Mouse (Mus musculus) kidney, adult 2 months (tissue): Measurements from ENCODE around the gene Gpc4. TPM values are rescaled to one million over a fixed set of nuclear protein-coding genes. Genes with fewer than 3 reads are reported as not detected.
A peak's percentile ranks its signal among the peaks of the same experiment; 100 is the strongest.

Experiments
- DNase-seq: peaks from one replicate; pipeline ENCODE4 v3.0.0; 2021
- H3K27ac ChIP-seq: fragments of 200-500 bp; 2 replicates; pipeline ENCODE4 v1.5.1; 2012; ENCODE audit warnings: low read depth, low read length, control low read depth, inconsistent platforms; ENCODE audit not compliant: insufficient read depth
- H3K27me3 ChIP-seq: fragments of 200-500 bp; replicated peaks from 2 replicates; pipeline ENCODE4 v1.6.1; 2012; ENCODE audit warnings: mild to moderate bottlenecking, moderate library complexity, low read length, inconsistent platforms; ENCODE audit not compliant: control insufficient read depth, insufficient read depth
- H3K36me3 ChIP-seq: fragments of 200-500 bp; 2 replicates; pipeline ENCODE4 v1.6.1; 2012; ENCODE audit warnings: mild to moderate bottlenecking, moderate library complexity, low read length, inconsistent platforms; ENCODE audit not compliant: control insufficient read depth, insufficient read depth
- H3K4me1 ChIP-seq: fragments of 200-500 bp; 2 replicates; pipeline ENCODE4 v1.6.1; 2011; ENCODE audit warnings: low read length; ENCODE audit not compliant: control insufficient read depth, insufficient read depth
- H3K4me3 ChIP-seq: fragments of 200-500 bp; 2 replicates; pipeline ENCODE4 v1.5.1; 2011; ENCODE audit warnings: mild to moderate bottlenecking, low read depth, low read length, control low read depth; ENCODE audit not compliant: insufficient read depth
- CTCF ChIP-seq: fragments of 200-500 bp; conservative IDR thresholded peaks from 2 replicates; pipeline ENCODE4 v1.5.1; 2011; ENCODE audit warnings: low read depth, mild to moderate bottlenecking, control low read depth, low read length, moderate library complexity, mixed read lengths; ENCODE audit not compliant: insufficient read depth, insufficient read length
- POLR2A ChIP-seq: fragments of 200-500 bp; IDR thresholded peaks from one replicate; pipeline ENCODE4 v1.6.1; 2011; ENCODE audit warnings: low read depth, low read length, control low read depth
- WGBS: fragments of 180-500 bp; shearing (Covaris S2); methylation state at CpG from one replicate; pipeline ENCODE4 v1.1.7; 2018; 5-methylcytosine and 5-hydroxymethylcytosine counted together
- polyA plus RNA-seq: library from polyadenylated mRNA; depleted of rRNA; stranded (reverse); fragments of >200 nt; gene quantifications from 2 replicates; pipeline ENCODE4 v1.2.3, GENCODE M21; 2012

The Gpc4 gene
- polyA plus RNA-seq, 1 experiment: 98.0 TPM

DNA sequence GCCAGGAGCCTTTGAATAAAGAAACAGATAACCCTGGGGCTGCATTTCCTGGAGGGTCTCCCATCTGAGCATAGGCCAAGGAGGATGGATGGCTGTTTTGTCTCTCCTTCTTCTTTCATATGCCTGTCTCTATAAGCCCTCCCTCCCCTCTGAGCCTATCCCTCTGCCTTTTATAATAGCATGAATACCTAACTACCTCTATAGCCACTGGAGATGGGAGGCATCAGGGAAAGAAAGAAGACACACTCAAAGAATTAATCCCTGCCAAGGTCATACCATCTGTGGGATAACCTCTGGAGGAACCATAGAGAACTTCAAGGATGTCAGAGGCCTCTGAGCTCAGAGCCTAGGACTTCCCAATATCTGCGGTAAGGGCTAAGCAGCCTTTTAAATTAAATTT, 35.4 kb downstream of the Gpc4 start:
- H3K4me1 ChIP-seq: peaks cover 13% of the 10 kb centered on the region

DNA sequence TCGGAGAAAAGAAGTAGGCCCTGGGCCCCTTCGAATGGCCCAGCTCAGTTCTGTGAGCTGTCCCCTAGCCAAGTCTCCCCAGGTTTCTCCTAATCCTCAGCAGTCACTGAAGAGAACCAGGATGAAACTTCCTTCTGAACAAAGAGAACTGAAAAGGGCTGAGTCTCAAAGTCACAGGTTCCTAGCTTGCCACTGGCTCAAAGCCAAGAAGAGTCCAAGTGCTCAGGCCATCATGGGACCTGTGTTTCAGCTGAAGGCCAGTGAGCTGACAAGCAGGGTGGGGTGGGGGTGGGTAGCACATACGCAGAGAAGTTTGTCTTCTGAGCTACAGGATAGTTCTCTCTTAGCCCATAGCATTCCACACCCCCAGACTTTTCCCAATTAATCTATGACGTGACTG, 36.3 kb downstream of the Gpc4 start:
- Histone ChIP-seq H3K36me3 (no peaks in the 10 kb centered on the region), H3K27ac (peak overlapping the region; percentile 35; the same call in 1 of the 2 replicates), H3K27me3 (no peaks in the 10 kb centered on the region), H3K4me1 (peaks cover 13% of the 10 kb centered on the region), H3K4me3 (no peak overlapping the region)
- 28% methylated on average over 4 of the region's 4 CpGs for WGBS
- peak; percentile 75 for DNase-seq
- no peak for TF ChIP-seq POLR2A

More for the DNA sequence above, 35.4 kb downstream of the Gpc4 start:
- no peak overlapping the region for H3K27ac ChIP-seq
- no peak overlapping the region for H3K4me3 ChIP-seq
- 85% methylated on average over 1 of the region's 1 CpGs for WGBS
- H3K36me3 ChIP-seq: no peaks in the 10 kb centered on the region
- H3K27me3 ChIP-seq: no peaks in the 10 kb centered on the region
- TF ChIP-seq POLR2A (no peak), CTCF (no peak)
- no peak for DNase-seq

DNA sequence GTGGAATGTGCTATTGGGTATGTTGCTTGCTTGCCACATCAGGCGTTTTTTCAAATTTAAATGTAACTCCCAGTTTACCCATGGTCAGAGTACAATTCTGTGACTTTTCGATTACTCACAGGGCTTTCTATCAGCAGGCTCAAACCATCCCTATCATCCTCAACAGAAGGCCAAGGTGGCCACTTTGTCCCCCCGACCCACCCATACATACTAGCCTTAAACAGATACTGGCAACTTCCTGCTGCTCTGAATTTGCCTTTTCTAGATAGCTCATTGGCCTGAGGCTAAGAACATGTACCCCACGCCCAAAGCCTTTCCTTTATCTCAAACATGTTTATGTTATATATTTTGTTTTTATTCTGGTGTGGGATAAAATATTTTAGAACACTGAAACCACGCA, 51.4 kb downstream of the Gpc4 start:
- H3K27me3 ChIP-seq: no peaks in the 10 kb centered on the region
- H3K36me3 ChIP-seq: no peaks in the 10 kb centered on the region
- 89% methylated on average over 5 of the region's 5 CpGs for WGBS
- no peak overlapping the region for H3K4me3 ChIP-seq
- no peak for DNase-seq
- no peak overlapping the region for H3K27ac ChIP-seq
- TF ChIP-seq CTCF (no peak), POLR2A (no peak)
- H3K4me1 ChIP-seq: peaks cover 11% of the 10 kb centered on the region

DNA sequence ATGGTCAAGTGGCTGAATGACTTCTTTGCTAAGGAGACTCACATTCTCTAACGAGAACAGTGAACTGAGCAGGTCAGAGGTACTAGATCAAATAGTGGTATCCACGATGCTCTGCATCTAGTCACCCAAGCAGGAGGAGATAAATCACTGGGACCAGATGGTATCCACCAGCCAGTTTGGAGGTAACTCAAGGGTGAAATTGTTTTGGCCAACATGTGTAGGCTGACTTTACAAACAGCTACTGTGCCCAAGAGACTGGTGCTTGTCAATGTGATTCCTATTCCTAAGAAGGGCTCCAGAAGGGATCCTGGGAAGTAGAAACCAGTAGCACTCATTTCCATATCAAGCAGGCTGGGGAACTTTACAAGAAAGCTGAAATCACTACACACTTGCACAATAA, 55.4 kb downstream of the Gpc4 start:
- no peaks in the 10 kb centered on the region for H3K36me3 ChIP-seq
- DNase-seq: peak; percentile 42
- H3K4me1 ChIP-seq: peaks cover 13% of the 10 kb centered on the region
- 6% methylated on average over 2 of the region's 2 CpGs for WGBS
- H3K27ac ChIP-seq: peak overlapping the region; percentile 86
- no peak for TF ChIP-seq CTCF
- TF ChIP-seq POLR2A: no peak
- no peak overlapping the region for H3K4me3 ChIP-seq
- H3K27me3 ChIP-seq: no peaks in the 10 kb centered on the region

DNA sequence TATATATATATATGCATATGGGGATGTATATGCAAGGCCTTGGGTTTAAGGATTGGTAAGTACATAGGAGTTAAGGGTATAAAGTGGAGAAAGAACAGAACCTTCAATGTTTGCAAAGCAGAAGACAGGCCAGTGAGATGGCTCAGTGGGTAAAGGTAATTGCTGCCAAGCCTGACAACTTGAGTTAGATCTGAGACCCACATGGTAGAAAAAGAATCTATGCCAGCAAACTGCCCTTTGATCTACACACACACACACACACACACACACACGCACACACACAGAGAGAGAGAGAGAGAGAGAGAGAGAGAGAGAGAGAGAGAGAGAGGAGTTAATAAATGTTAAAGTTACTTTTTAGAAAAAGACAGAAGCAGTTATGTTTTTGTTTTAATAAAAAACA, 56.1 kb downstream of the Gpc4 start:
- no peaks in the 10 kb centered on the region for H3K36me3 ChIP-seq
- peaks cover 13% of the 10 kb centered on the region for H3K4me1 ChIP-seq
- WGBS: no CpG with 5 or more reads among the region's 1 CpGs
- TF ChIP-seq POLR2A: no peak
- no peak for TF ChIP-seq CTCF
- DNase-seq: peak; percentile 59
- H3K27ac ChIP-seq: no peak overlapping the region
- H3K4me3 ChIP-seq: no peak overlapping the region
- no peaks in the 10 kb centered on the region for H3K27me3 ChIP-seq

DNA sequence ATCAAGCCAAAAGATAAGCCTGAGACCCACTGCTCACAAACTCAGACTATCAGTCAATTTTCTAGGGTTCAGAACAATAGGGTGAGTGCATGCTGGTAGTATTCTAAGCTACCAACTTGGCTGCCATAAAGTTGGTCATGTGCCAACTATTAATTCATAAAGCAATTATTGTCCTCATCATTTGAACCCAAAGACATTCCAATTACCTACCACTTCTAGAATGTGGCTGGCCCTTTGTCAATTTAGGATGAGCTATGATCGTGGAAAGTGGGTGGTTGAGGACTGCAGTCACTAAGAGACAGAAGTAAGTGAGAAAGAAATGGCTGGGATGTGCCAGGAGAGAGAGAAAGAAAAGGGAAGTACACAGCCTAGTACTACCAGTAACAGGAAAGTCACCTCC, 61.3 kb downstream of the Gpc4 start:
- no peaks in the 10 kb centered on the region for H3K36me3 ChIP-seq
- H3K4me1 ChIP-seq: 0 out of 2 replicates have a peak, but pooled peaks cover 2% of the 10 kb centered on the region
- no peak overlapping the region for H3K4me3 ChIP-seq
- DNase-seq: no peak
- H3K27me3 ChIP-seq: no peaks in the 10 kb centered on the region
- TF ChIP-seq CTCF (no peak), POLR2A (no peak)
- H3K27ac ChIP-seq: no peak overlapping the region
- WGBS: 77% methylated on average over 1 of the region's 1 CpGs

DNA sequence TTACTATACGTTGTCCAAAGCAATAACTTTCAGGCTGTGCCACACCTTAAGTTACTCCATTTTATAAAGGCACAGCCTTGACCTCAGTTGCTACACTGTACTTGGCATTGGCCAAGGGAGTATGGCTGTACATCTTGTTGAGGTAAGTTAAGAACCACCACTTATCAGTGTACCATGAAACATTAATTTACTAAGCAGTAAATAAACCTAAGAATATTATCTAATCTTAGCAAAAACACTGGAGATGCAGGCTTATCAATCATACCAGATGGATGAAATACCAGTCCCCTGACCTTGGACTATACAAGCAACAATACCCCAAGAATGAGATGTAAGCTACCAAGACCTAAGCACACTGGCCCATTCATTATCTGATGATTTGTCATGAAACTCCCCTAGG, 63.1 kb downstream of the Gpc4 start:
- Histone ChIP-seq H3K4me3 (no peak overlapping the region), H3K27ac (no peak overlapping the region), H3K27me3 (no peaks in the 10 kb centered on the region), H3K4me1 (0 out of 2 replicates have a peak, but pooled peaks cover 2% of the 10 kb centered on the region), H3K36me3 (no peaks in the 10 kb centered on the region)
- 69% methylated on average over 1 of the region's 1 CpGs for WGBS
- no peak for TF ChIP-seq POLR2A
- TF ChIP-seq CTCF: no peak
- no peak for DNase-seq

DNA sequence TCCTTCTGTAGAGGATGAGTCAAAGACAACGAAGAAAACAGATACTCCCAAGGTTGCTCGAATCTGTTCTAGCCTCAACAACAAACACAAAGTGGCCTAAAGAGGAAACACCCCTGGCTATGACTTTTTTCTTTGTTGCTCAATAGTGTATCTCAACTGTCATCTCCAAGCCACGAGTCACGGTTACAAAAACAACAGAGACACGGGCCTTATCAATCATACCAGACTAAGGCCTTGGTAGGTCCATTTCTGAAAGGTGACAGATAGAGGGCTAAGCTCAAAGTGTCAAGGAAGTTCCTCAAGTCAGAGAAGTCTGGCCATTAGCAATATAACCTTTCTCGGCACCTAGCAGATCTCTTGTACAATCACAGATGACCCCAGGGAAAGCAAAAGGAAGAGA, 63.6 kb downstream of the Gpc4 start:
- WGBS: 61% methylated on average over 6 of the region's 6 CpGs
- no peak overlapping the region for H3K4me3 ChIP-seq
- H3K36me3 ChIP-seq: no peaks in the 10 kb centered on the region
- no peaks in the 10 kb centered on the region for H3K27me3 ChIP-seq
- no peak overlapping the region for H3K27ac ChIP-seq
- no peak for DNase-seq
- no peaks in the 10 kb centered on the region for H3K4me1 ChIP-seq
- TF ChIP-seq CTCF (no peak), POLR2A (no peak)
